Mouse (Mus musculus) small intestine, adult 10 weeks (tissue): Measurements from ENCODE around the gene Gata1. TPM values are rescaled to one million over a fixed set of nuclear protein-coding genes. Genes with fewer than 3 reads are reported as not detected.

Source experiments
- polyA plus RNA-seq: library from polyadenylated mRNA; stranded (reverse); fragments of 350-450 nt; fragmentation: Illumina TruSeq; extraction: RNeasy Lipid Tissue Mini Kit (QIAGEN cat#74804); gene quantifications from one replicate; pipeline ENCODE4 v1.2.3, GENCODE M21; 2014; ENCODE audit warnings: low replicate concordance

Gene Gata1
- polyA plus RNA-seq, result not detected

GRCm38 (mm10) chrX:7977892-7978291, at the start of gene Gata1:
Gata1 (minus strand) TSS chrX:7978071.

GRCm38 (mm10) chrX:8018286-8018685, 40.4 kb upstream of the Gata1 start, which contains the start of gene Glod5:
Glod5 (minus strand) TSS chrX:8018492.

GRCm38 (mm10) chrX:7947108-7947899, 30.6 kb downstream of the Gata1 start, which contains the start of gene Hdac6:
Hdac6 (minus strand) TSS chrX:7947889.

DNA sequence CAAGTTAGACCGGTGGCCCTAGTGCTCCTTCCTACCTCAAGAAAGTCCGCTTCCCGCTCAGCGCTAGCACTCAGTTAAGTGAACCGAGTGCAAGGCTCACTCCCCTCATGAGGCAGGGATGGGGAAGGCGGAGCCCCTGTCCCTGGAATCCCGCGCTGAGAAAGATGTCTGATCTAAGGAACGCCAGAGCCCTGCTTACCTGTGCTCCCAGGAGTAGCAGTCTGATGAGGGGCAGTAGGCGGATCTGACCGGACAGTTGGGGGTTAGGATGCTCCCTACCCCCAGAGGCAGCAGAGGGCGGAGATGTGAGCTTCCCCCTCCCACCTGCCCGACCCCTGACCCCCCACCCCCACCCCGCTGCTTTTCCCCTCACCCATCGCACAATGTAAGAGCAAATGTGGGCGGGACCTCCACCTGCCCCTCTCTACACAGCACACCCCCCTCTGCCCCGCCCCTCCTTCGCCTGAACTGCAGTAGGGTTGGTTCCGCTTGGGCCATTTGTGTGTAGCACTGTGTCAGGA, 49.5 kb downstream of the Gata1 start, which contains the start of gene Eras:
Gene Eras (minus strand): TSS at position 338 of the 521 bp plus-strand sequence.

DNA sequence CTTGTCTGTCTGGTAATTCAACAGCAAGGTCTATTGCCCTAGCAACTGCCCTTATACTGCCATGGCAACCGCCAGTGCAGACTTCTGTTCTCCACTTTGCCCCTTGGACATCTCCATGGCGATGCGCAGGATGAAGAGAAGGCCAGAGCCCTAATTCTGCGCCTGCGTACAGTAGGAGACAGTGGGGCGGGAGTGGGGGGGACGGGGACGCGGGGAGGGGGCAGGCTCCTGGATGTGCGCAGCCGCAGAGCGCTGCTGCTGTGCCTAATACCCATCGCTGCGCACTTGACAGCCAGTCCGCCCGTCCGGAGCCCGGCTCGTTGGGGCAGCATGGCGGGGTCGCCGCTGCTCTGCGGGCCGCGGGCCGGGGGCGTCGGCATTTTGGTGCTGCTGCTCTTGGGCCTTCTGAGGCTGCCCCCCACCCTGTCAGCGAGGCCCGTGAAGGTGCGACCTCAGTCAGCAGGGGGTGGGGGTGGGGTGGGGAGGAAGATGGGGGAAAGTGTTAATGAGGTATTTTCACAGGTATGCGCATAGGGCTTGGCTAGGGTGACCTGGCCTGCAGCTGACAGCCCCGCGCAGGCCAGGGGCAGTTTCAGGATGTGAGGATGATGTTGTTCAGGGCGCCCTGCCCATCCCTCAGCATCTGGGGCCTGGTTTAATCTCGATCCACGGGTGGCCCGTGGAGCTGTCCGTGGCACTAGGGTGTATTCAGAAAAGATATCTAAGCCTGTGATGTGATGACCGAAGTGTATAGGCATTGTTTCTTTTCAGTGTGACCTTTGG, 58.1 kb downstream of the Gata1 start, which contains the start of gene Pcsk1n:
Gene Pcsk1n (plus strand): TSS at position 222 of the 783 bp plus-strand sequence.

Other genes starting within 250 kb of the Gata1 start
- gene Praf2, start 249.6 kb downstream of the Gata1 start, polyA plus RNA-seq, result 12.1 TPM
- 4.6 TPM for gene Ccdc120, start 227.2 kb downstream of the Gata1 start, polyA plus RNA-seq
- 3.7 TPM for gene Tfe3, start 215.5 kb downstream of the Gata1 start, polyA plus RNA-seq
- gene Gripap1, start 188.3 kb downstream of the Gata1 start, polyA plus RNA-seq, result 21.4 TPM
- gene Kcnd1, start 155.8 kb downstream of the Gata1 start, polyA plus RNA-seq, result 0.89 TPM
- gene Otud5, start 136.7 kb downstream of the Gata1 start, polyA plus RNA-seq, result 26.6 TPM
- gene Pim2, start 99.8 kb downstream of the Gata1 start, polyA plus RNA-seq, result 3.7 TPM
- gene Slc35a2, start 94.0 kb downstream of the Gata1 start, polyA plus RNA-seq, result 6.4 TPM
- 5.5 TPM for gene Pqbp1, start 78.8 kb downstream of the Gata1 start, polyA plus RNA-seq
- gene Timm17b, start 78.7 kb downstream of the Gata1 start, polyA plus RNA-seq, result 1.5 TPM
- not detected for gene Gm10491, start 70.2 kb downstream of the Gata1 start, polyA plus RNA-seq
- not detected for gene Gm10490, start 68.5 kb downstream of the Gata1 start, polyA plus RNA-seq
- not detected for gene Pcsk1n, start 58.2 kb downstream of the Gata1 start, polyA plus RNA-seq
- gene Eras, start 49.5 kb downstream of the Gata1 start, polyA plus RNA-seq, result not detected
- gene Hdac6, start 30.2 kb downstream of the Gata1 start, polyA plus RNA-seq, result 0.30 TPM
- 1,103 TPM for gene Glod5, start 40.4 kb upstream of the Gata1 start, polyA plus RNA-seq
- 8.6 TPM for gene Suv39h1, start 96.7 kb upstream of the Gata1 start, polyA plus RNA-seq
- 0.59 TPM for gene Was, start 112.4 kb upstream of the Gata1 start, polyA plus RNA-seq
- 60.9 TPM for gene Wdr13, start 154.8 kb upstream of the Gata1 start, polyA plus RNA-seq
- 554 TPM for gene Rbm3, start 167.8 kb upstream of the Gata1 start, polyA plus RNA-seq
- gene Tbc1d25, start 198.1 kb upstream of the Gata1 start, polyA plus RNA-seq, result not detected
- gene Ebp, start 215.4 kb upstream of the Gata1 start, polyA plus RNA-seq, result 31.9 TPM
- 1.0 TPM for gene Porcn, start 228.5 kb upstream of the Gata1 start, polyA plus RNA-seq